Mouse (Mus musculus) cerebellum, adult 2 months (tissue): Measurements from ENCODE around the gene Gli2.

Experiments
- CTCF ChIP-seq: fragments of 200-500 bp; IDR thresholded peaks from 2 replicates; pipeline ENCODE4 v1.5.1; 2011; ENCODE audit warnings: low read depth, mild to moderate bottlenecking, control low read depth, low read length, moderate library complexity, borderline replicate concordance; ENCODE audit not compliant: insufficient read depth
- POLR2A ChIP-seq: fragments of 200-500 bp; IDR thresholded peaks from 2 replicates; pipeline ENCODE4 v1.6.1; 2011; ENCODE audit warnings: low read length, control low read depth, borderline replicate concordance; ENCODE audit not compliant: insufficient read depth

- no peak for TF ChIP-seq CTCF
- no peak for TF ChIP-seq POLR2A
These were observed 175.1 kb downstream of the Gli2 start for GRCm38 (mm10) chr1:118878291-118878690.
